Mouse (Mus musculus) ZHBTc4 (cell line): Measurements from ENCODE around the gene Mab21l3.
"Not testable (repeated sequence)": the region's sequence is repeated elsewhere in the genome, so short reads cannot be mapped to it uniquely, and the experiment has no call there.

Experiments
- DNase-seq: peaks from one replicate; pipeline ENCODE4 v3.0.0-alpha.2; 2011; ENCODE audit warnings: low read depth, low spot score

The Mab21l3 gene

GRCm38 (mm10) chr3:101842372-101843094, 6.2 kb downstream of the Mab21l3 start:
- no peak for DNase-seq

GRCm38 (mm10) chr3:101839327-101839726, 9.4 kb downstream of the Mab21l3 start:
- DNase-seq = peak; percentile 63

- DNase-seq = no peak
Observed at GRCm38 (mm10) chr3:101836971-101837370, 11.8 kb downstream of the Mab21l3 start.

GRCm38 (mm10) chr3:101836532-101836931, 12.2 kb downstream of the Mab21l3 start:
- no peak for DNase-seq

GRCm38 (mm10) chr3:101836045-101836444, 12.7 kb downstream of the Mab21l3 start:
- peak; percentile 95 for DNase-seq

GRCm38 (mm10) chr3:101831189-101831858, 17.4 kb downstream of the Mab21l3 start:
- peak; percentile 14 for DNase-seq

GRCm38 (mm10) chr3:101829881-101830616, 18.7 kb downstream of the Mab21l3 start:
- DNase-seq = peak; percentile 9

- DNase-seq = no peak
Observed at GRCm38 (mm10) chr3:101828595-101828994, 20.2 kb downstream of the Mab21l3 start.

- DNase-seq = no peak
Observed at GRCm38 (mm10) chr3:101827220-101827715, 21.5 kb downstream of the Mab21l3 start.

- no peak for DNase-seq
Observed at GRCm38 (mm10) chr3:101824338-101824737, 24.4 kb downstream of the Mab21l3 start.

GRCm38 (mm10) chr3:101822052-101822451, 26.7 kb downstream of the Mab21l3 start:
- peak; percentile 38 for DNase-seq

GRCm38 (mm10) chr3:101820708-101821107, 28.1 kb downstream of the Mab21l3 start:
- not testable (repeated sequence) for DNase-seq

GRCm38 (mm10) chr3:101816006-101816405, 32.8 kb downstream of the Mab21l3 start:
- DNase-seq = no peak

GRCm38 (mm10) chr3:101814790-101815189, 34.0 kb downstream of the Mab21l3 start:
- DNase-seq = no peak

GRCm38 (mm10) chr3:101812341-101812962, 36.3 kb downstream of the Mab21l3 start:
- DNase-seq = peak; percentile 76

GRCm38 (mm10) chr3:101811931-101812330, 36.8 kb downstream of the Mab21l3 start:
- no peak for DNase-seq

GRCm38 (mm10) chr3:101807646-101808045, 41.1 kb downstream of the Mab21l3 start:
- DNase-seq = no peak

GRCm38 (mm10) chr3:101806941-101807340, 41.8 kb downstream of the Mab21l3 start:
- no peak for DNase-seq

- DNase-seq = peak; percentile 90
Observed at GRCm38 (mm10) chr3:101806149-101806548, 42.6 kb downstream of the Mab21l3 start.

GRCm38 (mm10) chr3:101805562-101806004, 43.2 kb downstream of the Mab21l3 start:
- peak; percentile 84 for DNase-seq

GRCm38 (mm10) chr3:101804971-101805561, 43.7 kb downstream of the Mab21l3 start:
- DNase-seq = peak; percentile 34
